Mouse (Mus musculus): Measurements from ENCODE around the gene Rnf216. TPM values are rescaled to one million over a fixed set of nuclear protein-coding genes. Genes with fewer than 3 reads are reported as not detected.

The Rnf216 gene
- polyA plus RNA-seq, 1 experiment: 33.7 TPM

GRCm38 (mm10) chr5:143066551-143066958 lies 46.2 kb downstream of the Rnf216 start:
- peaks cover 16% of the 10 kb centered on the region for H3K4me1 ChIP-seq (ENCODE audit: control insufficient read depth, insufficient read depth, low read length)
- no peak for TF ChIP-seq POLR2A (IDR thresholded peaks at IDR 0.05; ENCODE audit: borderline replicate concordance, low read depth, low read length)
- no peak for TF ChIP-seq CTCF (IDR thresholded peaks at IDR 0.05; ENCODE audit: low read depth, low read length)
- H3K4me3 ChIP-seq (ENCODE audit: insufficient read depth, low read length): no peak overlapping the region
- no peak overlapping the region for H3K27ac ChIP-seq (ENCODE audit: insufficient read depth, low read depth, low read length)

DNA sequence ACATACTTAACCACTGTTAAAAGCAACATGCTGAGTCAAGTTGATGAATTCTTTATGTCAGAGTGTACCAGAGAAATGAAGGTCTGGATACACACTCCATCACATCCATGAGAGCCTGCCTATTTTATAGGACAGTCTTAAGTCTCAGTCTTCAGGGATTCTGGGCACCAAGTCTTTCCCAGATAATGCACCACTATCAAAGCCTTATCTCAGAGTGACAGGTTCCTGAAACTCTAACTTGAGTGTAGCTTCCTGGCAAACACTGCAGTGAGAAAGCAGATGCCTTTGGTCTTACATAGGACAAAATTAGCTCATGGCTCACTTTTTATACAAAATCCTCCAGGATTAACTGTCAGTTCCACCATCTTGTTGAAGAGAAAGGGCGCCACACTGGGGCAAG lies 46.7 kb downstream of the Rnf216 start:
- TF ChIP-seq POLR2A (IDR thresholded peaks at IDR 0.05; ENCODE audit: borderline replicate concordance, low read depth, low read length) (no peak), CTCF (IDR thresholded peaks at IDR 0.05; ENCODE audit: low read depth, low read length) (no peak)
- peaks cover 21% of the 10 kb centered on the region for H3K4me1 ChIP-seq (ENCODE audit: control insufficient read depth, insufficient read depth, low read length)
- H3K27ac ChIP-seq (ENCODE audit: insufficient read depth, low read depth, low read length): no peak overlapping the region
- no peak overlapping the region for H3K4me3 ChIP-seq (ENCODE audit: insufficient read depth, low read length)

DNA sequence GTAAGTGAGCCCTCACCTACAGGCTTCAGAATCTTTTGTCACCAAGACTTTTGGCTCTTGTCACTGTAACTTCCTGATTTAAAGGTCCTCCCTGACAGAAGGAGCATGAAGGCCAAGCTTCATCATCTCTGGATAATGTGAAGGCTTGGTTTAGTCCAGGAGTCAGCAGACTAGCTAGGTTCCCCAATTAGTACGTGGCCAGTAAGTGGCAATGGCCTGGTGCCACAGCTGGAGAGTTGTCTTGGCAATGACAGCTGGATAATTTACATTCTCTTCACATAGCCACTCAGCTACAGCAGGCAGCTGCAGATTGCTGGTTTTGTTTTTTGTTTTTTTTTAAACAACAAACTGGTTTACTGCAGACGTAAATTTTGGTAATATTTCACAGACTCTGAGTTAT lies 47.6 kb downstream of the Rnf216 start:
- TF ChIP-seq CTCF (IDR thresholded peaks at IDR 0.05; ENCODE audit: low read depth, low read length) (no peak), POLR2A (IDR thresholded peaks at IDR 0.05; ENCODE audit: borderline replicate concordance, low read depth, low read length) (no peak)
- H3K4me1 ChIP-seq (ENCODE audit: control insufficient read depth, insufficient read depth, low read length): peaks cover 24% of the 10 kb centered on the region
- H3K27ac ChIP-seq (ENCODE audit: insufficient read depth, low read depth, low read length): peak overlapping the region; percentile 67
- H3K4me3 ChIP-seq (ENCODE audit: insufficient read depth, low read length): no peak overlapping the region

- no peak for TF ChIP-seq POLR2A (IDR thresholded peaks at IDR 0.05; ENCODE audit: borderline replicate concordance, low read depth, low read length)
- no peak for TF ChIP-seq CTCF (IDR thresholded peaks at IDR 0.05; ENCODE audit: low read depth, low read length)
- H3K27ac ChIP-seq (ENCODE audit: insufficient read depth, low read depth, low read length): no peak overlapping the region
- H3K4me3 ChIP-seq (ENCODE audit: insufficient read depth, low read length): no peak overlapping the region
- peaks cover 52% of the 10 kb centered on the region for H3K4me1 ChIP-seq (ENCODE audit: control insufficient read depth, insufficient read depth, low read length)
Observed at GRCm38 (mm10) chr5:143062251-143062650, 50.5 kb downstream of the Rnf216 start.

DNA sequence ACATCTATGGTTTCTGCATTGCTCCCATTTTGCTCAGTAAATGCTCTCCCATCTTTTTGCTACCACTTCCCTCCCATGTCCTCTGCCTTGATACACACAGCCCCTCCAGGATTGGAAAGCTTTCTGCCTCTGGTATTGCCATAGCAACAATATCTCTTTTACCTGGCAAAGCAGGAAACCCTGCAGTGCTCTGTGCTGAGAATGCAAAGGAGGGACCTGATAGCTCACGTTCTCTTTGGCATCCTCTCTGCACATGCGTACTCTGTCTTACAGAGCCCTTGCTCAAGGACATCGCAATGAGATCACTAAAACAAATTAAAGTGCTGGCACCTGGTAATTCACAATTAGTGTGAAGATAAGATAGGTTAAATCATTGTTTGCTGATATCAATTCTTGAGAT lies 51.3 kb downstream of the Rnf216 start:
- no peak overlapping the region for H3K27ac ChIP-seq (ENCODE audit: insufficient read depth, low read depth, low read length)
- H3K4me1 ChIP-seq (ENCODE audit: control insufficient read depth, insufficient read depth, low read length): peaks cover 58% of the 10 kb centered on the region
- TF ChIP-seq CTCF (IDR thresholded peaks at IDR 0.05; ENCODE audit: low read depth, low read length) (no peak), POLR2A (IDR thresholded peaks at IDR 0.05; ENCODE audit: borderline replicate concordance, low read depth, low read length) (no peak)
- no peak overlapping the region for H3K4me3 ChIP-seq (ENCODE audit: insufficient read depth, low read length)

- Histone ChIP-seq H3K27ac (ENCODE audit: insufficient read depth, low read depth, low read length) (no peak overlapping the region), H3K4me1 (ENCODE audit: control insufficient read depth, insufficient read depth, low read length) (peaks cover 61% of the 10 kb centered on the region), H3K4me3 (ENCODE audit: insufficient read depth, low read length) (no peak overlapping the region)
- TF ChIP-seq POLR2A (IDR thresholded peaks at IDR 0.05; ENCODE audit: borderline replicate concordance, low read depth, low read length) (no peak), CTCF (IDR thresholded peaks at IDR 0.05; ENCODE audit: low read depth, low read length) (no peak)
Observed at GRCm38 (mm10) chr5:143060774-143061385, 51.9 kb downstream of the Rnf216 start.

DNA sequence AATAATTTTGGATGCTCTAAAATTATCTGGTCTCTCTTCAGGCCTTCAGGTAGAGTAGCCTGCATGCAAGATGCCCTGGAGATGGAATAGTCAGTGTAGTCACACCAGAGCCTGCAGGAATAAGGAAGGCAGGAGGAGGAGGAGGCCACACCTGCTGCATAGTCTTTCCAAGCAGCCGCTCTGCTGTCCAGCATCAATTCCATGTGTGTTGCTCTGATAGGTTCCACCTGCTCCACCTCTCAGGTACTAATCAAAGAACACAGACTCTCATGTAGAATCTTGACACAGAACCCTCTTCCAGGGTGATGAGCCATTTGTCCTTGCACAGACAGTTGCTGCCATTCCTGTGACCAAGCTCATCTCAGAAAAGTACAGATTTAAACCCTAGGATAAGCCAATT lies 52.8 kb downstream of the Rnf216 start:
- Histone ChIP-seq H3K27ac (ENCODE audit: insufficient read depth, low read depth, low read length) (peak overlapping the region; percentile 99), H3K4me1 (ENCODE audit: control insufficient read depth, insufficient read depth, low read length) (peaks cover 58% of the 10 kb centered on the region), H3K4me3 (ENCODE audit: insufficient read depth, low read length) (no peak overlapping the region)
- TF ChIP-seq POLR2A (IDR thresholded peaks at IDR 0.05; ENCODE audit: borderline replicate concordance, low read depth, low read length) (no peak), CTCF (IDR thresholded peaks at IDR 0.05; ENCODE audit: low read depth, low read length) (no peak)

GRCm38 (mm10) chr5:143059182-143059581 lies 53.6 kb downstream of the Rnf216 start:
- peak overlapping the region; percentile 99 for H3K27ac ChIP-seq (ENCODE audit: insufficient read depth, low read depth, low read length)
- H3K4me3 ChIP-seq (ENCODE audit: insufficient read depth, low read length): no peak overlapping the region
- TF ChIP-seq CTCF (IDR thresholded peaks at IDR 0.05; ENCODE audit: low read depth, low read length): no peak
- TF ChIP-seq POLR2A (IDR thresholded peaks at IDR 0.05; ENCODE audit: borderline replicate concordance, low read depth, low read length): no peak
- H3K4me1 ChIP-seq (ENCODE audit: control insufficient read depth, insufficient read depth, low read length): peaks cover 61% of the 10 kb centered on the region

- H3K4me1 ChIP-seq (ENCODE audit: control insufficient read depth, insufficient read depth, low read length): peaks cover 66% of the 10 kb centered on the region
- H3K4me3 ChIP-seq (ENCODE audit: insufficient read depth, low read length): no peak overlapping the region
- TF ChIP-seq CTCF (IDR thresholded peaks at IDR 0.05; ENCODE audit: low read depth, low read length): no peak
- TF ChIP-seq POLR2A (IDR thresholded peaks at IDR 0.05; ENCODE audit: borderline replicate concordance, low read depth, low read length): no peak
- peak overlapping the region; percentile 99 for H3K27ac ChIP-seq (ENCODE audit: insufficient read depth, low read depth, low read length)
Observed at GRCm38 (mm10) chr5:143058675-143059074, 54.1 kb downstream of the Rnf216 start.

- TF ChIP-seq CTCF (IDR thresholded peaks at IDR 0.05; ENCODE audit: low read depth, low read length) (no peak), POLR2A (IDR thresholded peaks at IDR 0.05; ENCODE audit: borderline replicate concordance, low read depth, low read length) (no peak)
Observed at GRCm38 (mm10) chr5:143058208-143058607, 54.6 kb downstream of the Rnf216 start.

More at GRCm38 (mm10) chr5:143058208-143058607, 54.6 kb downstream of the Rnf216 start:
- Histone ChIP-seq H3K4me3 (ENCODE audit: insufficient read depth, low read length) (no peak overlapping the region), H3K27ac (ENCODE audit: insufficient read depth, low read depth, low read length) (peak overlapping the region; percentile 99), H3K4me1 (ENCODE audit: control insufficient read depth, insufficient read depth, low read length) (peaks cover 71% of the 10 kb centered on the region)
